Mouse (Mus musculus) T-cell, adult 66 days (primary cell): ENCODE results near the gene Trmt2a. TPM values are rescaled to one million over a fixed set of nuclear protein-coding genes. Genes with fewer than 3 reads are reported as not detected.

ENCODE experiments used
- total RNA-seq, 2 experiments: library from RNA; stranded (reverse); gene quantifications; 3 replicates in 1 of 2; 4 replicates in 1 of 2; pipeline ENCODE4 v1.2.4; 2023

Gene Trmt2a
- total RNA-seq: 10 to 100 TPM; 76.2 to 88.4 TPM

GRCm38 (mm10) chr16:18248433-18249363, at the start of gene Trmt2a, which contains the start of gene Ranbp1:
Gene Trmt2a, plus strand, starts transcription at chr16:18248679.
Gene Ranbp1, minus strand, starts transcription at chr16:18248732.

GRCm38 (mm10) chr16:18217579-18217978, 30.9 kb upstream of the Trmt2a start, which contains the start of gene Ccdc188:
Gene Ccdc188, plus strand, starts transcription at chr16:18217879.

GRCm38 (mm10) chr16:18234671-18235388, 13.6 kb upstream of the Trmt2a start, which contains the start of gene Zdhhc8:
Gene Zdhhc8, minus strand, starts transcription at chr16:18235136.

GRCm38 (mm10) chr16:18258221-18258620, 9.7 kb downstream of the Trmt2a start, which contains the start of gene Gm49776:
Gene Gm49776, minus strand, starts transcription at chr16:18258321.

GRCm38 (mm10) chr16:18289067-18289588, 40.6 kb downstream of the Trmt2a start, which contains the start of gene Dgcr8:
Gene Dgcr8, minus strand, starts transcription at chr16:18289246.

Other genes starting within 250 kb of the Trmt2a start
- 10 to 100 TPM in 1 of 2 experiments, 1 to 10 TPM in 1; 7.5 to 10.2 TPM for gene Dgcr6, start 195.8 kb upstream of the Trmt2a start, total RNA-seq
- 1 to 10 TPM; 4.9 to 6.8 TPM for gene Prodh, start 158.5 kb upstream of the Trmt2a start, total RNA-seq
- gene Rtn4r, start 121.0 kb upstream of the Trmt2a start, total RNA-seq: not detected
- gene Ccdc188, start 30.8 kb upstream of the Trmt2a start, total RNA-seq: not detected
- gene Zdhhc8, start 13.5 kb upstream of the Trmt2a start, total RNA-seq: 10 to 100 TPM; 32.9 to 39.7 TPM
- gene Ranbp1, start 53 bp downstream of the Trmt2a start, total RNA-seq: 100 to 1,000 TPM in 1 of 2 experiments, 10 to 100 TPM in 1; 97.6 to 107 TPM
- gene Gm49776, start 9.6 kb downstream of the Trmt2a start, total RNA-seq: not detected
- gene Dgcr8, start 40.6 kb downstream of the Trmt2a start, total RNA-seq: 10 to 100 TPM; 53.5 to 60.6 TPM
- 10 to 100 TPM; 46.6 to 57.9 TPM for gene Tango2, start 99.4 kb downstream of the Trmt2a start, total RNA-seq
- 1 to 10 TPM; 4.9 TPM for gene Arvcf, start 99.5 kb downstream of the Trmt2a start, total RNA-seq
- 10 to 100 TPM; 17.8 to 19.8 TPM for gene Txnrd2, start 177.7 kb downstream of the Trmt2a start, total RNA-seq
- gene Comt, start 178.2 kb downstream of the Trmt2a start, total RNA-seq: 10 to 100 TPM; 13.4 to 18.8 TPM